Mouse (Mus musculus): ENCODE measurements at regions not wholly inside any gene's neighbourhood (a gene's known extent, or its start where the extent isn't known, plus 50 kb on each side); places are given as distances from the start of the nearest gene placed in this dataset.

GRCm38 (mm10) chr7:138153455-138154167, 243.9 kb downstream of the Tcerg1l start:
- H3K36me3 ChIP-seq (ENCODE audit: control insufficient read depth, insufficient read depth, low read length): no peaks in the 10 kb centered on the region
- WGBS: 41% methylated on average over 4 of the region's 4 CpGs
- no peak overlapping the region for H3K4me2 ChIP-seq
- H3K9me3 ChIP-seq (ENCODE audit: control insufficient read depth, low read length): no peaks in the 10 kb centered on the region
- H3K9ac ChIP-seq (ENCODE audit: low read length): no peak overlapping the region
- H3K4me3 ChIP-seq (ENCODE audit: low read depth, low read length): no peak overlapping the region
- H3K27me3 ChIP-seq (ENCODE audit: control insufficient read depth, insufficient read depth, low read length): no peaks in the 10 kb centered on the region
- peak overlapping the region; percentile 37 for H3K27ac ChIP-seq (ENCODE audit: low read depth, low read length)
- peaks cover 5% of the 10 kb centered on the region; the same call in 1 of the 2 replicates for H3K4me1 ChIP-seq (ENCODE audit: control insufficient read depth, insufficient read depth, low read length)
- DNase-seq (ENCODE audit: low spot score, missing footprints): peak; percentile 90
- peak; percentile 84 for ATAC-seq (ENCODE audit: low FRiP score)
